Mouse (Mus musculus) stomach, postnatal 0 days (tissue): ENCODE results near the gene Sgip1.

Source experiments
- CTCF ChIP-seq: IDR thresholded peaks from 2 replicates; pipeline ENCODE4 v1.5.1; 2016; ENCODE audit warnings: antibody characterized with exemption, low read depth, mild to moderate bottlenecking, moderate library complexity
- EP300 ChIP-seq: optimal IDR thresholded peaks from 2 replicates; pipeline ENCODE3; 2016; ENCODE audit warnings: antibody characterized with exemption

GRCm38 (mm10) chr4:102760042-102760821 is 19.1 kb downstream of the Sgip1 start:
- TF ChIP-seq CTCF (no peak), EP300 (no peak)
